Mouse (Mus musculus) kidney, adult 2 months (tissue): ENCODE measurements around the gene Il1f8.

Source experiments
- CTCF ChIP-seq: fragments of 200-500 bp; conservative IDR thresholded peaks from 2 replicates; pipeline ENCODE4 v1.5.1; 2011; ENCODE audit warnings: low read depth, mild to moderate bottlenecking, control low read depth, low read length, moderate library complexity, mixed read lengths; ENCODE audit not compliant: insufficient read depth, insufficient read length
- POLR2A ChIP-seq: fragments of 200-500 bp; IDR thresholded peaks from one replicate; pipeline ENCODE4 v1.6.1; 2011; ENCODE audit warnings: low read depth, low read length, control low read depth

DNA sequence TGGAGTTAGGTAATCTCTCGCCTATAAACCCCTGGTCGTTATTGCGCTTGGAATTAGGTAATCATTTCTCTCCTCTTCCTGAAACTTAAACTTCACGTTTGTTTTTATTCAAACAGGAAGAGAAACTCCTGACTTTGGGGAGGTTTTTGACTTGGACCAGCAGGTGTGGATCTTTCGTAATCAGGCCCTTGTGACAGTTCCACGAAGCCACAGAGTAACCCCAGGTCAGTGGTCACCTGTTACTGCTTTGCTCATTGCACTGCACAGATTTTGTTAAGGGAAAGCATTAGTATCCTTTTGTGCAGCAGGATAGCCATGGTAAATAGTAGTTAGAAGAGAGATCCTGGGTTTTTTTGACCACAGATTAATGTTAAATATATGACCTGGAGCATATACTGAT is 34.6 kb downstream of the Il1f8 start:
- TF ChIP-seq POLR2A = no peak
- no peak for TF ChIP-seq CTCF
